Mouse (Mus musculus) telencephalon, adult 2 months (tissue): ENCODE data around the gene Scamp4.
A peak's percentile ranks its signal among the peaks of the same experiment; 100 is the strongest.
"Not testable (repeated sequence)": the region's sequence is repeated elsewhere in the genome, so short reads cannot be mapped to it uniquely, and the experiment has no call there.

Source experiments
- DNase-seq: peaks from one replicate; pipeline ENCODE4 v3.0.0-alpha.2; 2011; ENCODE audit warnings: low read depth, low spot score

Scamp4 gene

GRCm38 (mm10) chr10:80610116-80610785 lies 7.6 kb downstream of the Scamp4 start:
- no peak for DNase-seq

- DNase-seq, result no peak
These were observed 8.4 kb downstream of the Scamp4 start for GRCm38 (mm10) chr10:80611024-80611423.

GRCm38 (mm10) chr10:80611905-80612304 lies 9.2 kb downstream of the Scamp4 start:
- DNase-seq, result no peak

- DNase-seq, result no peak
These were observed 11.1 kb downstream of the Scamp4 start for GRCm38 (mm10) chr10:80613821-80614220.

- no peak for DNase-seq
These were observed 11.7 kb downstream of the Scamp4 start for GRCm38 (mm10) chr10:80614351-80614750.

GRCm38 (mm10) chr10:80618181-80618580 lies 15.5 kb downstream of the Scamp4 start:
- no peak for DNase-seq

- DNase-seq, result no peak
These were observed 17.0 kb downstream of the Scamp4 start for GRCm38 (mm10) chr10:80619465-80620244.

- no peak for DNase-seq
These were observed 17.7 kb downstream of the Scamp4 start for GRCm38 (mm10) chr10:80620365-80620764.

- DNase-seq, result no peak
These were observed 18.4 kb downstream of the Scamp4 start for GRCm38 (mm10) chr10:80620796-80621689.

GRCm38 (mm10) chr10:80621690-80621939 lies 18.9 kb downstream of the Scamp4 start:
- no peak for DNase-seq

GRCm38 (mm10) chr10:80621940-80622660 lies 19.4 kb downstream of the Scamp4 start:
- peak; percentile 100 for DNase-seq

- no peak for DNase-seq
These were observed 20.2 kb downstream of the Scamp4 start, which contains the start of gene Csnk1g2 for GRCm38 (mm10) chr10:80622661-80623456. TSS of gene Csnk1g2 (plus strand) at chr10:80622838.

- DNase-seq, result peak; percentile 44
These were observed 21.0 kb downstream of the Scamp4 start for GRCm38 (mm10) chr10:80623457-80624191.

- DNase-seq, result no peak
These were observed 23.1 kb downstream of the Scamp4 start for GRCm38 (mm10) chr10:80625764-80626163.

- DNase-seq, result no peak
These were observed 25.0 kb downstream of the Scamp4 start for GRCm38 (mm10) chr10:80627685-80628084.

GRCm38 (mm10) chr10:80628925-80629324 lies 26.3 kb downstream of the Scamp4 start:
- DNase-seq, result no peak

- DNase-seq, result no peak
These were observed 32.7 kb downstream of the Scamp4 start for GRCm38 (mm10) chr10:80635345-80635744.

GRCm38 (mm10) chr10:80646936-80647335 lies 44.3 kb downstream of the Scamp4 start:
- no peak for DNase-seq

- not testable (repeated sequence) for DNase-seq
These were observed 47.2 kb downstream of the Scamp4 start for GRCm38 (mm10) chr10:80649910-80650309.

- DNase-seq, result no peak
These were observed 47.7 kb downstream of the Scamp4 start for GRCm38 (mm10) chr10:80650392-80650791.
